8 mouse cellular contexts compared by ENCODE assay signal in genomic region chr1:132317413-132317812, GRCm38 (mm10). TPM values are rescaled to one million over a fixed set of nuclear protein-coding genes. Genes with fewer than 3 reads are reported as not detected.
A peak's percentile ranks its signal among the peaks of the same experiment; 100 is the strongest.
DNase-seq lines count a peak whose midpoint lies in the region; TF ChIP-seq lines count a peak whose summit lies in the region.

No protein-coding gene starts in this region.

- peak overlapping the region; percentile 80 for H3K4me3 ChIP-seq in bone marrow macrophage, adult 2 months (ENCODE audit: insufficient read depth, low read length)

- TF ChIP-seq POLR2A in bone marrow macrophage, adult 2 months (IDR thresholded peaks at IDR 0.05; ENCODE audit: borderline replicate concordance, low read depth, low read length): no peak

- peak overlapping the region; percentile 94 for H3K27ac ChIP-seq in bone marrow macrophage, adult 2 months (ENCODE audit: insufficient read depth, low read depth, low read length)

- peak; percentile 73 for DNase-seq in adrenal gland, postnatal 10 days
- DNase-seq in adrenal gland, postnatal 36 days: no peak
- DNase-seq in induced T-regulatory cell, adult 2 months (ENCODE audit: low read depth): peak; percentile 49
- peak; percentile 77 for DNase-seq in lung, postnatal 10 days
- DNase-seq in left cerebral cortex, adult 8-10 months (ENCODE audit: low spot score in 2 of 2): no peak
- no peak for DNase-seq in Muller cell, postnatal 12 days (ENCODE audit: inconsistent ontology term)
- no peak for DNase-seq in cerebellum, postnatal 14 days

- TF ChIP-seq CTCF in bone marrow macrophage, adult 2 months (IDR thresholded peaks at IDR 0.05; ENCODE audit: low read depth, low read length): no peak

- H3K4me1 ChIP-seq in bone marrow macrophage, adult 2 months (ENCODE audit: control insufficient read depth, insufficient read depth, low read length): peaks cover 40% of the 10 kb centered on the region

RNA-seq across cellular contexts. Expression of gene Nuak2, which starts 1.5 kb away (rescaled TPM):
- 1 to 10 TPM; 3.4 to 3.9 TPM for total RNA-seq in adrenal gland, postnatal 10 days (2021)
- 1 to 10 TPM; 2.8 to 4.9 TPM for total RNA-seq in adrenal gland, postnatal 36 days (2021)
- polyA plus RNA-seq in bone marrow macrophage, adult 2 months (2012; ENCODE audit: insufficient read depth, insufficient read length, missing spikeins): 22.6 and 24.5 TPM in 2 replicates
- total RNA-seq in left cerebral cortex, adult 8-10 months (2022): 1 to 10 TPM in 3 of 4 experiments, under 1 TPM in 1; 0.81 to 1.7 (median 1.3) TPM

RNA-seq across cellular contexts. Expression of gene Klhdc8a, which starts 19.0 kb away (rescaled TPM):
- total RNA-seq in adrenal gland, postnatal 10 days (2021): 10 to 100 TPM; 56.5 to 69.6 TPM
- total RNA-seq in adrenal gland, postnatal 36 days (2021): 100 to 1,000 TPM; 155 to 161 TPM
- polyA plus RNA-seq in bone marrow macrophage, adult 2 months (2012; ENCODE audit: insufficient read depth, insufficient read length, missing spikeins): not detected in 2 replicates
- total RNA-seq in left cerebral cortex, adult 8-10 months (2022): 10 to 100 TPM; 12.3 to 15.1 (median 13.6) TPM

Comparison
In these comparisons a context has a peak if more than half of its experiments do, and no peak if none do; other contexts are left out.
1. DNase-seq: peak in adrenal gland, postnatal 10 days (single experiment), induced T-regulatory cell, adult 2 months (single experiment) and lung, postnatal 10 days (single experiment); none in adrenal gland, postnatal 36 days (0 of 2), left cerebral cortex, adult 8-10 months (0 of 2), Muller cell, postnatal 12 days (single experiment) and cerebellum, postnatal 14 days (0 of 2).